Mouse (Mus musculus) lung, adult 18-20 months (tissue): ENCODE measurements at regions not wholly inside any gene's neighbourhood (a gene's known extent, or its start where the extent isn't known, plus 50 kb on each side); places are given as distances from the start of the nearest gene placed in this dataset.

Experiments used
- DNase-seq, 2 experiments: peaks; one replicate each; pipeline ENCODE4 v3.0.0; 2022; ENCODE audit warnings: mixed read lengths in 2 of 2

- no peak for DNase-seq
Observed at GRCm38 (mm10) chr9:25951144-25951543, 469.8 kb downstream of the Eepd1 start.

- no peak for DNase-seq
Observed at GRCm38 (mm10) chr9:25959082-25959481, 477.7 kb downstream of the Eepd1 start.

GRCm38 (mm10) chr9:25985450-25985849 is 504.1 kb downstream of the Eepd1 start:
- DNase-seq = no peak

- peak in 1 of 2 experiments; percentile 38 for DNase-seq
Observed at GRCm38 (mm10) chr9:25985920-25986319, 504.6 kb downstream of the Eepd1 start.

GRCm38 (mm10) chr9:26001821-26002220 is 520.5 kb downstream of the Eepd1 start:
- DNase-seq = no peak
